Comparison of ENCODE assay signal across 21 mouse cellular contexts in genomic region chr10:115834017-115834416, GRCm38 (mm10). TPM values are rescaled to one million over a fixed set of nuclear protein-coding genes. Genes with fewer than 3 reads are reported as not detected.
DNase-seq lines count a peak whose midpoint lies in the region; ATAC-seq and TF ChIP-seq lines count a peak whose summit lies in the region.
"Had no signal": no experiment of that assay in that cellular context is flagged by ENCODE, and none has a peak within 500 bp of the region (broad histone marks: within the 10 kb centered on the region; RNA-seq: fewer than 3 reads in every experiment).

No protein-coding gene starts in this region.

- H3K4me2 ChIP-seq in kidney, embryonic 16.5 days (replicated peaks; ENCODE audit: low read depth, low read length), result no peak overlapping the region
- H3K4me2 ChIP-seq in intestine, embryonic 14.5 days (ENCODE audit: low read length), result no peak overlapping the region
- no peak overlapping the region for H3K4me2 ChIP-seq in liver, embryonic 14.5 days (ENCODE audit: low read depth)
- H3K4me2 ChIP-seq in stomach, postnatal 0 days (replicated peaks; ENCODE audit: low read depth), result no peak overlapping the region
- H3K4me2 ChIP-seq: forebrain, embryonic 12.5 days; hindbrain, embryonic 15.5 days had no signal

- 76% methylated on average over 6 of the region's 6 CpGs for WGBS in kidney, embryonic 16.5 days
- WGBS in intestine, embryonic 14.5 days, result 59% methylated on average over 6 of the region's 6 CpGs
- 32% methylated on average over 6 of the region's 6 CpGs for WGBS in liver, embryonic 14.5 days (ENCODE audit: insufficient replicate concordance)
- WGBS in stomach, postnatal 0 days, result 47% methylated on average over 6 of the region's 6 CpGs
- WGBS in heart, adult 2 months, result 72% methylated on average over 6 of the region's 6 CpGs

- 0 out of 2 replicates have a peak, but pooled peaks cover 3% of the 10 kb centered on the region for H3K4me1 ChIP-seq in kidney, embryonic 16.5 days (ENCODE audit: insufficient read depth, low read length)
- H3K4me1 ChIP-seq in intestine, embryonic 14.5 days (replicated peaks; ENCODE audit: control insufficient read depth, insufficient read depth, low read length), result no peaks in the 10 kb centered on the region
- H3K4me1 ChIP-seq in liver, embryonic 14.5 days (replicated peaks; ENCODE audit: control insufficient read depth in 2 of 2, insufficient read depth in 2 of 2, low read length in 1 of 2), result peaks cover 6 to 14% of the 10 kb centered on the region in 2 experiments
- H3K4me1 ChIP-seq in stomach, postnatal 0 days (replicated peaks; ENCODE audit: control insufficient read depth, insufficient read depth), result no peaks in the 10 kb centered on the region
- H3K4me1 ChIP-seq in heart, adult 2 months (ENCODE audit: control insufficient read depth, insufficient read depth, low read length), result no peaks in the 10 kb centered on the region
- H3K4me1 ChIP-seq: forebrain, embryonic 12.5 days; hindbrain, embryonic 15.5 days had no signal

- H3K27me3 ChIP-seq in kidney, embryonic 16.5 days (ENCODE audit: insufficient read depth, low read length), result no peaks in the 10 kb centered on the region
- no peaks in the 10 kb centered on the region for H3K27me3 ChIP-seq in intestine, embryonic 14.5 days (replicated peaks; ENCODE audit: control insufficient read depth, insufficient read depth, low read length)
- H3K27me3 ChIP-seq in liver, embryonic 14.5 days (ENCODE audit: control insufficient read depth, insufficient read depth, low read length), result no peaks in the 10 kb centered on the region
- no peaks in the 10 kb centered on the region for H3K27me3 ChIP-seq in stomach, postnatal 0 days (ENCODE audit: control insufficient read depth, insufficient read depth, low read length)
- H3K27me3 ChIP-seq in heart, adult 2 months (ENCODE audit: control insufficient read depth, insufficient read depth, low read length), result no peaks in the 10 kb centered on the region
- H3K27me3 ChIP-seq: forebrain, embryonic 12.5 days; hindbrain, embryonic 15.5 days had no signal

- TF ChIP-seq POLR2A in heart, adult 2 months (IDR thresholded peaks at IDR 0.05; ENCODE audit: insufficient read depth, low read depth, low read length), result no peak

- no peaks in the 10 kb centered on the region for H3K9me3 ChIP-seq in kidney, embryonic 16.5 days (ENCODE audit: low read length)
- H3K9me3 ChIP-seq in intestine, embryonic 14.5 days (ENCODE audit: control insufficient read depth, low read length), result no peaks in the 10 kb centered on the region
- no peaks in the 10 kb centered on the region for H3K9me3 ChIP-seq in liver, embryonic 14.5 days (ENCODE audit: control insufficient read depth, low read length)
- no peaks in the 10 kb centered on the region for H3K9me3 ChIP-seq in stomach, postnatal 0 days (ENCODE audit: control insufficient read depth, low read length)
- H3K9me3 ChIP-seq: forebrain, embryonic 12.5 days; hindbrain, embryonic 15.5 days had no signal

- peak; percentile 39; the same call in 1 of the 2 replicates for ATAC-seq in kidney, embryonic 16.5 days (ENCODE audit: low FRiP score, low TSS enrichment)
- peak; percentile 74; the same call in 1 of the 2 replicates for ATAC-seq in intestine, embryonic 14.5 days (replicated peaks; ENCODE audit: low FRiP score, low TSS enrichment, low read depth)
- ATAC-seq in liver, embryonic 14.5 days (ENCODE audit: insufficient read depth), result peak; percentile 75
- ATAC-seq in stomach, postnatal 0 days (ENCODE audit: low FRiP score, low TSS enrichment), result peak; percentile 75

- no peak for DNase-seq in kidney, postnatal 36 days
- no peak for DNase-seq in intestine, embryonic 14.5 days (ENCODE audit: low spot score)
- peak in 1 of 3 experiments; percentile 42 for DNase-seq in liver, embryonic 14.5 days (ENCODE audit: low read depth in 3 of 3, low spot score in 3 of 3)
- DNase-seq in stomach, postnatal 0 days (ENCODE audit: low spot score), result peak; percentile 58
- no peak for DNase-seq in layer of hippocampus, adult 8-10 months (ENCODE audit: low spot score in 2 of 2)
- no peak for DNase-seq in heart, adult 2 months
- no peak for DNase-seq in urinary bladder, postnatal 14 days (ENCODE audit: low spot score)
- DNase-seq: adrenal gland, adult 8-10 months; cerebellum, postnatal 10 days; gastrocnemius, postnatal 14 days; heart, adult 18-20 months; heart, postnatal 36 days; kidney, adult 2 months; kidney, postnatal 4 days; lung, adult 2 months; lung, postnatal 36 days; right cerebral cortex, postnatal 4 days; thymus, postnatal 36 days had no signal

- H3K27ac ChIP-seq in kidney, embryonic 16.5 days (ENCODE audit: low read length), result no peak overlapping the region
- H3K27ac ChIP-seq in intestine, embryonic 14.5 days (ENCODE audit: low read depth), result no peak overlapping the region
- H3K27ac ChIP-seq in liver, embryonic 14.5 days, result no peak overlapping the region
- no peak overlapping the region for H3K27ac ChIP-seq in stomach, postnatal 0 days (replicated peaks)
- no peak overlapping the region for H3K27ac ChIP-seq in heart, adult 2 months
- H3K27ac ChIP-seq: forebrain, embryonic 12.5 days; hindbrain, embryonic 15.5 days had no signal

- no peak overlapping the region for H3K9ac ChIP-seq in kidney, embryonic 16.5 days (replicated peaks; ENCODE audit: low read length)
- no peak overlapping the region for H3K9ac ChIP-seq in intestine, embryonic 14.5 days (ENCODE audit: low read length)
- H3K9ac ChIP-seq in liver, embryonic 14.5 days (replicated peaks), result no peak overlapping the region
- H3K9ac ChIP-seq in stomach, postnatal 0 days (ENCODE audit: low read length), result no peak overlapping the region
- no peak overlapping the region for H3K9ac ChIP-seq in heart, adult 2 months (ENCODE audit: low read depth, low read length)
- H3K9ac ChIP-seq: forebrain, embryonic 12.5 days; hindbrain, embryonic 15.5 days had no signal

- intact Hi-C loops in heart, adult 2 months (cut with DNase I), result no loop called here

- no peak for TF ChIP-seq CTCF in liver, embryonic 14.5 days (IDR thresholded peaks at IDR 0.05; ENCODE audit: low read depth)
- no peak for TF ChIP-seq CTCF in stomach, postnatal 0 days (IDR thresholded peaks at IDR 0.05; ENCODE audit: low read depth)
- TF ChIP-seq CTCF in heart, adult 2 months (IDR thresholded peaks at IDR 0.05), result no peak

- H3K4me3 ChIP-seq in kidney, embryonic 16.5 days (ENCODE audit: low read length), result no peak overlapping the region
- no peak overlapping the region for H3K4me3 ChIP-seq in intestine, embryonic 14.5 days (ENCODE audit: low read depth, low read length)
- no peak overlapping the region for H3K4me3 ChIP-seq in liver, embryonic 14.5 days (ENCODE audit: insufficient read depth in 1 of 2, low read depth in 2 of 2, low read length in 2 of 2)
- H3K4me3 ChIP-seq in stomach, postnatal 0 days (ENCODE audit: low read depth, low read length), result no peak overlapping the region
- H3K4me3 ChIP-seq in heart, adult 2 months, result no peak overlapping the region
- H3K4me3 ChIP-seq: forebrain, embryonic 12.5 days; hindbrain, embryonic 15.5 days had no signal

- no peaks in the 10 kb centered on the region for H3K79me2 ChIP-seq in heart, adult 2 months (replicated peaks; ENCODE audit: control insufficient read depth, insufficient read depth, low read length)

- no peak for TF ChIP-seq EP300 in liver, embryonic 14.5 days (IDR thresholded peaks at IDR 0.05; ENCODE audit: low read depth)
- TF ChIP-seq EP300 in stomach, postnatal 0 days (optimal IDR thresholded peaks at IDR 0.05), result no peak
- TF ChIP-seq EP300 in heart, adult 2 months (IDR thresholded peaks at IDR 0.05; ENCODE audit: insufficient read depth, low read depth, low read length), result no peak

- no peaks in the 10 kb centered on the region for H3K36me3 ChIP-seq in kidney, embryonic 16.5 days (ENCODE audit: insufficient read depth, low read length)
- H3K36me3 ChIP-seq in intestine, embryonic 14.5 days (ENCODE audit: control insufficient read depth, insufficient read depth, low read length), result no peaks in the 10 kb centered on the region
- H3K36me3 ChIP-seq in liver, embryonic 14.5 days (replicated peaks; ENCODE audit: control insufficient read depth, insufficient read depth, low read depth), result peaks cover 79% of the 10 kb centered on the region
- no peaks in the 10 kb centered on the region for H3K36me3 ChIP-seq in stomach, postnatal 0 days (ENCODE audit: control insufficient read depth, insufficient read depth, low read length)
- H3K36me3 ChIP-seq in heart, adult 2 months (ENCODE audit: control insufficient read depth, insufficient read depth, low read length), result no peaks in the 10 kb centered on the region
- H3K36me3 ChIP-seq: forebrain, embryonic 12.5 days; hindbrain, embryonic 15.5 days had no signal

RNA-seq across cellular contexts. Expression of gene Tspan8, which starts 17.4 kb away (rescaled TPM):
- polyA plus RNA-seq in kidney, embryonic 16.5 days (2015; fragmentation: Nextera tagmentation; extraction: Ambion mirVana), result 45.7 TPM in 2 replicates
- 183 and 185 TPM in 2 replicates for polyA plus RNA-seq in intestine, embryonic 14.5 days (2014; fragmentation: Nextera tagmentation; extraction: Ambion mirVana)
- polyA plus RNA-seq in liver, embryonic 14.5 days (2012; rRNA removed), result 27.4 and 34.6 TPM in 2 replicates
- polyA plus RNA-seq in liver, embryonic 14.5 days (2014; fragmentation: Nextera tagmentation; extraction: Ambion mirVana), result 58.0 and 72.8 TPM in 2 replicates
- 250 and 264 TPM in 2 replicates for polyA plus RNA-seq in stomach, postnatal 0 days (2015; fragmentation: Nextera tagmentation; extraction: Ambion mirVana)
- total RNA-seq in layer of hippocampus, adult 8-10 months (2022), result under 1 TPM in 3 of 4 experiments, not detected in 1; 0.30 to 0.75 (median 0.70) TPM
- 1 to 10 TPM; 2.8 to 3.1 TPM for total RNA-seq in heart, adult 2 months (2021)
- 0.91 and 1.3 TPM in 2 replicates for polyA plus RNA-seq in heart, adult 2 months (2012; rRNA removed)

Comparison
In these comparisons a context has a peak if more than half of its experiments do, and no peak if none do; other contexts are left out.
1. RNA of gene Tspan8, which starts 17.4 kb away (polyA plus RNA-seq): 250 to 264 TPM in stomach, postnatal 0 days, 183 to 185 TPM in intestine, embryonic 14.5 days, 27.4 to 72.8 TPM in liver, embryonic 14.5 days and 45.7 TPM in kidney, embryonic 16.5 days; 0.91 to 1.3 TPM in heart, adult 2 months; every median in the first group is over 10 times any median in the second.
2. Peak in every context shown above with its lines, with median percentiles within 50 percentile points of each other: ATAC-seq.